Mouse (Mus musculus) heart, adult 2 months (tissue): Measurements from ENCODE around the gene Aldh1l1. TPM values are rescaled to one million over a fixed set of nuclear protein-coding genes. Genes with fewer than 3 reads are reported as not detected.

Experiments used
- DNase-seq, 2 experiments: peaks; one replicate each; pipeline ENCODE4 v3.0.0; 2021
- H3K27ac ChIP-seq: fragments of 200-600 bp; 2 replicates; pipeline ENCODE4 v1.8.1; 2022
- H3K27me3 ChIP-seq: fragments of 200-500 bp; 2 replicates; pipeline ENCODE4 v1.6.1; 2012; ENCODE audit warnings: mild to moderate bottlenecking, low read length, inconsistent platforms, mixed read lengths; ENCODE audit not compliant: control insufficient read depth, insufficient read depth
- H3K36me3 ChIP-seq: fragments of 200-500 bp; 2 replicates; pipeline ENCODE4 v1.6.1; 2012; ENCODE audit warnings: low read length, inconsistent platforms; ENCODE audit not compliant: control insufficient read depth, insufficient read depth
- H3K4me1 ChIP-seq: fragments of 200-500 bp; 2 replicates; pipeline ENCODE4 v1.6.1; 2011; ENCODE audit warnings: low read length; ENCODE audit not compliant: control insufficient read depth, insufficient read depth
- H3K4me3 ChIP-seq: fragments of 200-600 bp; 2 replicates; pipeline ENCODE4 v1.8.1; 2022
- H3K79me2 ChIP-seq: fragments of 200-500 bp; replicated peaks from 2 replicates; pipeline ENCODE4 v1.6.1; 2012; ENCODE audit warnings: mild to moderate bottlenecking, inconsistent platforms, low read length, moderate library complexity, mixed read lengths; ENCODE audit not compliant: control insufficient read depth, insufficient read depth
- H3K9ac ChIP-seq: fragments of 200-500 bp; 2 replicates; pipeline ENCODE4 v1.6.1; 2012; ENCODE audit warnings: low read depth, mild to moderate bottlenecking, control low read depth, inconsistent platforms, low read length, mixed read lengths
- CTCF ChIP-seq: fragments of 200-600 bp; IDR thresholded peaks from 2 replicates; pipeline ENCODE4 v1.8.1; 2022; ENCODE audit warnings: antibody characterized with exemption, mild to moderate bottlenecking, moderate library complexity
- EP300 ChIP-seq: fragments of 200-500 bp; IDR thresholded peaks from 2 replicates; pipeline ENCODE4 v1.6.1; 2011; ENCODE audit warnings: low read depth, low read length, control low read depth; ENCODE audit not compliant: insufficient read depth
- POLR2A ChIP-seq: fragments of 200-500 bp; IDR thresholded peaks from 2 replicates; pipeline ENCODE4 v1.6.1; 2011; ENCODE audit warnings: mild to moderate bottlenecking, low read depth, low read length, control low read depth; ENCODE audit not compliant: insufficient read depth
- WGBS: fragments of 180-500 bp; shearing (Covaris S2); methylation state at CpG from one replicate; pipeline ENCODE4 v1.1.7; 2018; 5-methylcytosine and 5-hydroxymethylcytosine counted together
- intact Hi-C: fragments of 180-260 bp; cut with DNase I; formaldehyde crosslinking; loops from one replicate; pipeline ENCODE4 v1.15.1; 2025
- polyA plus RNA-seq: library from polyadenylated mRNA; depleted of rRNA; stranded (reverse); fragments of >200 nt; gene quantifications from 2 replicates; pipeline ENCODE4 v1.2.3, GENCODE M21; 2012
- total RNA-seq, 2 experiments: library from RNA; stranded (reverse); gene quantifications; 2 replicates each; pipeline ENCODE4 v1.2.3; 2021

Gene Aldh1l1
- total and polyA plus RNA-seq, 3 experiments = 2.5 to 3.7 (median 3.2) TPM

GRCm38 (mm10) chr6:90529461-90530046 lies 43.3 kb downstream of the Aldh1l1 start:
- intact Hi-C loops = no loop called here

DNA sequence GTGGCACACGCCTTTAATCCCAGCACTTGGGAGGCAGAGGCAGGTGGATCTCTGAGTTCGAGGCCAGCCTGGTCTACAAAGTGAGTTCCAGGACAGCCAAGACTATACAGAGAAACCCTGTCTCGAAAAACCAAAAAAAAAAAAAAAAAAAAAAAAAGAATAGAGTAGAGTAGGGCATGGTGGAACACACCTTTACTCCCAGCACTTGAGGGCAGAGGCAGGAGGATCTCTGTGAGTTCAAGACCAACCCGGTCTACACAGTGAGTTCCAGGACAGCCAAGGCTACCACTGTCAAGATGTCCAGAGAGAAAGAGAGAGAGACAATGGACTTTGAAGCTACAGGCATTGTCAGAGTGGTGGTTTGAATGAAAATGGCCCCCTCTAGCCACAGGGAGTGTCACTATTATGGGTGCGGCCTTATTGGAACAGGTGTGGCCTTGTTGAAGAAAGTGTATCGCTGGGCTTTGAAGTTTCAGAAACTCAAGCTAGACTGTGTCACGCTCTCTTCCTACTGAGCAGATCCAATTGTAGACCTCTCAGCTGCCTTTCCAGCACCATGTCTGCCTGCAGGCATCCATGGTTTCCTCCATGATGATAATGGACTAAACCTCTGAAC lies 46.5 kb downstream of the Aldh1l1 start:
- 96% methylated on average over 6 of the region's 7 CpGs for WGBS
- TF ChIP-seq CTCF (no peak), EP300 (no peak), POLR2A (no peak)
- intact Hi-C loops = no loop called here

More at GRCm38 (mm10) chr6:90529461-90530046, 43.3 kb downstream of the Aldh1l1 start:
- Histone ChIP-seq H3K9ac (no peak overlapping the region), H3K27ac (no peak overlapping the region), H3K79me2 (no peaks in the 10 kb centered on the region), H3K4me1 (no peaks in the 10 kb centered on the region), H3K27me3 (no peaks in the 10 kb centered on the region), H3K36me3 (no peaks in the 10 kb centered on the region), H3K4me3 (no peak overlapping the region)
- no peak for DNase-seq
- TF ChIP-seq POLR2A = no peak
- no peak for TF ChIP-seq CTCF
- no peak for TF ChIP-seq EP300
- WGBS = 67% methylated on average over 2 of the region's 2 CpGs

DNA sequence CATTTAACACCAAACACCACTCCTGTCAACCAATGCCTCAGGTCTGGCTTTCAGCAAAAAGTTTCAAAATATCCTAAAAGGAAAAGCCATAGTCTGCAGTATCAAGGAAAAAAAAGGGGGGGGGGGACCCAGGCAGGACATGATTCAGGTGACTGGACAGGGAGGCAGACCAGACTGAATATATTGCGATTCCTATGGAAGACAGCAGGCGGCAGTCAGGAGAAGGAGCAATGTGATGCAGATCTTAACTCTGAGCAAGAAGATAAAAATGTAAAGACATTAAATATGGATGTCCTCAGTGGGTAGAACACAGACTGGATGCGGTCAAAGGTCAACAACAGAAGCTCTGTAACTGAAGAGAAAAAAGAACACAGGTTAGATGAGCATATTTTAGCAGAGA lies 47.3 kb downstream of the Aldh1l1 start:
- no peaks in the 10 kb centered on the region for H3K4me1 ChIP-seq
- intact Hi-C loops = no loop called here
- no peak overlapping the region for H3K4me3 ChIP-seq
- no peaks in the 10 kb centered on the region for H3K79me2 ChIP-seq
- DNase-seq = no peak
- WGBS = 71% methylated on average over 3 of the region's 3 CpGs
- H3K27ac ChIP-seq = no peak overlapping the region
- no peaks in the 10 kb centered on the region for H3K36me3 ChIP-seq
- H3K27me3 ChIP-seq = no peaks in the 10 kb centered on the region
- TF ChIP-seq CTCF = peak; percentile 36
- TF ChIP-seq POLR2A = no peak
- no peak overlapping the region for H3K9ac ChIP-seq

More for the DNA sequence above, 46.5 kb downstream of the Aldh1l1 start:
- H3K27ac ChIP-seq = no peak overlapping the region
- H3K9ac ChIP-seq = no peak overlapping the region
- no peak for DNase-seq
- H3K4me1 ChIP-seq = no peaks in the 10 kb centered on the region
- no peak overlapping the region for H3K4me3 ChIP-seq
- H3K27me3 ChIP-seq = no peaks in the 10 kb centered on the region
- H3K79me2 ChIP-seq = no peaks in the 10 kb centered on the region
- no peaks in the 10 kb centered on the region for H3K36me3 ChIP-seq

- WGBS = 74% methylated on average over 8 of the region's 8 CpGs
- H3K4me1 ChIP-seq = no peaks in the 10 kb centered on the region
- TF ChIP-seq EP300 (0 out of 2 replicates have a peak, but pooled peaks have one; percentile 16), CTCF (no peak)
- no peaks in the 10 kb centered on the region for H3K27me3 ChIP-seq
- no peaks in the 10 kb centered on the region for H3K36me3 ChIP-seq
- no peak overlapping the region for H3K27ac ChIP-seq
- H3K9ac ChIP-seq = no peak overlapping the region
- no peaks in the 10 kb centered on the region for H3K79me2 ChIP-seq
- intact Hi-C loops = no loop called here
- DNase-seq = peak; percentile 51 to 74
- no peak overlapping the region for H3K4me3 ChIP-seq
Observed at GRCm38 (mm10) chr6:90534701-90535475, 48.7 kb downstream of the Aldh1l1 start.

DNA sequence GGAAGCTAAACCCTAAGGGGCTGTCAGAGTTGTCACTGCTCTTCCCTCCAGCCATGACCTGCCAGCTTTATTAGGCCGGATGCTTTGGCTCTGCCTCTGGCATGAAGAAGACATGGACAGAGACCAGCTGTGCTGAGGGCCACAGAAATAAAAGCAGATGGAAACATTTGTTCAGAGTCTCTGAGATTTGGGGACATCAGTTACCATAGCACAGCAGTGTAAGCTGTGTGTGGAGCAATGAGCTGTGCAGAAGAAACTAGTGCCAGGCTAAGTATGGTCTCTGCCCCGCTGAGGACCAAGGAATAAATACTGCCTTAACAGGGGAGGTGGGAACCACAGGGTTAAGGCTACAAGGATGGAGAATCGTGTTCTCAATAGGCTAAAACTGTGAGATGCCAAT lies 50.6 kb downstream of the Aldh1l1 start:
- Histone ChIP-seq H3K27ac (no peak overlapping the region), H3K79me2 (no peaks in the 10 kb centered on the region), H3K4me1 (no peaks in the 10 kb centered on the region), H3K36me3 (no peaks in the 10 kb centered on the region), H3K9ac (no peak overlapping the region), H3K4me3 (no peak overlapping the region), H3K27me3 (no peaks in the 10 kb centered on the region)
- 72% methylated on average over 3 of the region's 3 CpGs for WGBS
- DNase-seq = no peak
- intact Hi-C loops = no loop called here
- no peak for TF ChIP-seq CTCF
- TF ChIP-seq POLR2A = no peak
- TF ChIP-seq EP300 = no peak

GRCm38 (mm10) chr6:90537941-90538340 lies 51.7 kb downstream of the Aldh1l1 start:
- Histone ChIP-seq H3K27me3 (no peaks in the 10 kb centered on the region), H3K9ac (no peak overlapping the region), H3K27ac (no peak overlapping the region), H3K4me3 (no peak overlapping the region), H3K4me1 (no peaks in the 10 kb centered on the region), H3K79me2 (no peaks in the 10 kb centered on the region), H3K36me3 (no peaks in the 10 kb centered on the region)
- WGBS = 6% methylated on average over 7 of the region's 7 CpGs
- TF ChIP-seq CTCF (peak; percentile 86), POLR2A (no peak), EP300 (0 out of 2 replicates have a peak, but pooled peaks have one; percentile 40)
- intact Hi-C loops = loop anchor here (2.0 kb wide), 1 partner anchor 37 kb away; no protein-coding TSS in a partner anchor
- peak; percentile 81 to 89 for DNase-seq
